Mouse (Mus musculus) thymus, adult 2 months (tissue): ENCODE data around the gene Mid1.
"Not testable (repeated sequence)": the region's sequence is repeated elsewhere in the genome, so short reads cannot be mapped to it uniquely, and the experiment has no call there.

Experiments
- CTCF ChIP-seq: fragments of 200-500 bp; IDR thresholded peaks from 2 replicates; pipeline ENCODE4 v1.5.1; 2012; ENCODE audit warnings: mild to moderate bottlenecking, control low read depth, low read length, moderate library complexity, borderline replicate concordance; ENCODE audit not compliant: control insufficient read depth, poor library complexity, insufficient read depth; ENCODE audit errors: extremely low read depth
- POLR2A ChIP-seq: fragments of 200-500 bp; IDR thresholded peaks from 2 replicates; pipeline ENCODE4 v1.6.1; 2012; ENCODE audit warnings: mild to moderate bottlenecking, low read length, control low read depth, moderate library complexity; ENCODE audit not compliant: control insufficient read depth, poor library complexity, insufficient read depth; ENCODE audit errors: extremely low read depth

DNA sequence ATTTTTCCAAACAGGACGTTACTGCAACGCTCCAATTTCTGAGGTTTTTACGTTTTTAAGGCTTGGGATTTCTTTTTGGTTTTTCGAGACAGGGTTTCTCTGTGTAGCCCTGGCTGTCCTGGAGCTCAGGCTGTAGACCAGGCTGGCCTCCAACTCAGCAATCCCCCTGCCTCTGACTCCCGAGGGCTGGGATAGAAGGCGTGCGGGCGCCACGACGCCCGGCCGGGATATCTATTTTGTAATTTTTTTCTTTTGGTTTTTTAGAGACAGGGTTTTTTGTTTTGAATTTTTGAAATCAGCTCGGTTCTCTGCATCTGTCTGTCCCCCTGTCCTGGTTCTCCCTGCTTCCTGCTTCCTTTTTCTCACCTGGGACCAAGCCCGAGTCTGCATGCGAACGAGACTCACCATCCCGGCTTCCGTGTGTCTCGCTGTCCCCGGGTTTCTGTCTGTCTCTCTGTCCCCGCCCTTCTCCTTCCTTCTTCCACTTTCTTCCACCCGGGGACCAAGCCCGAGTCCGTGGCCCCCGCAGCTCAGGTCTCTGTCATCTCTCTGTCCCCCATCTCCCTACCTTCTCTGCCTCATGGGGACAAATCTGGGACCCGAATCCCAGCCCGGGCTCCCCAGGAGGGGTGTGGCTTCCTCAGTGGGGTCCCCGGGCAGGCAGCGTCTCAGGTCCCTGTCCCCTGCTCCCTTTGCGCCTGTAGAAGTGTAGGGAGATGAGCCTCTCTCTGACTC lies 334.4 kb downstream of the Mid1 start:
- not testable (repeated sequence) for TF ChIP-seq CTCF, POLR2A
